Mouse (Mus musculus) CD4-positive helper T cell, adult 2 months (primary cell): ENCODE results near the gene Arid2.

Source experiments
- DNase-seq: peaks from one replicate; pipeline ENCODE4 v3.0.0-alpha.2; 2012; ENCODE audit warnings: low read depth, missing footprints, low spot score

The Arid2 gene

DNA sequence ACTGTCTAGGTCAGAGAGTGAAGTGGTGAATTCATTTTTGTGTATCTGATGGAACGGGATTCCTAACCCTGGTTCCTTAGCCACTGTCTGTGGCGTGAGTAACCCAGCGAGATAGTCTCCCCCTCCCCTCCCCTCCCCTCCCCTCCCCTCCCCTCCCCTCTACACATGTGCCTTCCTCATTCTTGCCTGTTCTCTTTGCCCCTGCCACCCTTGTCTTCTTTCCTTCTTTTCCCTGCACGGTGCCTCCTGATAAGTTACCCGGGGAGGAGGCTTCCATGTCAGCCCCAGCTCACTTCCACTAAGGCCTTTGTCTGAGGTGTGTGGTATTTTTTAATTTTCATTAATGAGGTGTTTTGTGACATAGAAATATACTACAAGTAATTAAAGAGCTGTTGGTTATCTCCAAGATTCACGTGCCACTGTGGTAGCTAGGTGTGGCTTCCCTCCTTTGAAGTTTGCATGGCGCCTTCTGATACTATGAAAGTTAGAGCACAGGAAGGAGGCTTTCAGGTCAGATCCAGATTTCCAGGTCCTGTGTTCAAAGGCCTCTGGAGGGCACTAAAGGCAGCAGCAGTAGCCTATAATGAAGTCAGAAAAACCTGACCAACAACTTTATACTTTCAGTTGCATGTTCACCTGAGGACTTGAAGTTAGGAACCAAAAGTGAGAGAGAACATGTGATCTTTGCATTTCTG, 57.4 kb downstream of the Arid2 start:
- peak; percentile 49 for DNase-seq

DNA sequence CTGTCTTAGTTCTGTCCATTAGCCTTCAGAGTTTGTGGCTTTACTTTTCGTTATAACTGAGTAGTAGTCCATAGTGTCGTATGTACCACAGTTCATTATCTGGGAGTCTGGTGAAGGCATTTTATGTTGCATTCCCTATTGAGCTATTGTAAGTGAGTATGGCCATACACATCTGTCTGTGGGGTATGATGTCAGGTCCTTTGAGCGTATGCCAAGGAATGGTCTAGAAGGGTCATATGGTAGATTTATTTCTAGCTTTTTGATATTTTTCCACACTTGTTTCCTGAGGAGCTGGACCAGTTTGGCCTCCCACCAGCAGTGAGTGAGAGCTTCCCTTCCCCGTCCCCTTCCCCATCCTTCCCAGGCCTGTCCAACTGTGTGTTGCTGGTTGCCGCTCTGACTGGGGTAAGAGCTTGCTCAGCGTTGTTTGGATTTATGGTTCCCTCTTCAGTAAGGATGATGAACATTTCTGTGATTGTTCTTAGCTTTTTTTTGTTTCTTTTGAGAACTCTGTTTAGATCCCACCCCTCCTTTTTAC, 58.1 kb downstream of the Arid2 start:
- DNase-seq: no peak

DNA sequence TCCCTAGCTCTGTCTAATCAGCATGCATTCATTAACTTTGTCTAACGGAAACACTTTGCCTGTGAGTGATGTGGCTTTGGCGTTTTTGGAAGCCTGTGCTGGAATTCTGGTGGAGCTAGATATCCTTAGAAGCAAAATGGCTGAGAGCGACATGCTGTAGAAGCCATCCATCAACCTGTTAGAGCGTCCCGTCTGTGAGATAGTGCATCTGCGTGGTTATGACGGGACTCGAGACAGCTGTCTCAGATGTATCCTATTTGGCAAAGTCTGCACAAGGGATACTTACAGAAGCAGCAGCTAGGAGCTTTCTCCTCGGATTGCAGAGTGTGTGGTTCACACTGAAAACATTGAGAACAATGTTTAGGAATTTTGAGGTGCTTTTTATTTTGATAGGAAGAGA, 64.1 kb downstream of the Arid2 start:
- no peak for DNase-seq

DNA sequence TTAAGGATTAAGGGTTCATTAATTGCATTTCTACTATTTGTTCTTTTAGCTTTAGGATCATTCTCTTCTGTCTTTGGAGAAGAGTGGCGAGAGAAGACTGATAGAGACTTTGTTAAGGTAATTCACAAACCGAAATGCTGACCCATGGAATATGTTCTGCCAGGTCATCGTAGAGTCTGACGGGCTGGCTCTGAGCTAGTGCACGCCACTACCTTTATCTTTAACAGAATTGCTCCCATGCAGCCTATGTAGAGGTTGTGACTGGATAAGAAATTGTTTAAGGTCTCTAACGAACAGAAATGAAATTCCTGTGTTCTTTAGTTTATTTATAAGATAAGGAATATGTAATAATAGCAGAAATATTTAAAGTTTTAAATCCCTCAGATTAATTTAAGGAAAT, 71.6 kb downstream of the Arid2 start:
- DNase-seq: no peak

DNA sequence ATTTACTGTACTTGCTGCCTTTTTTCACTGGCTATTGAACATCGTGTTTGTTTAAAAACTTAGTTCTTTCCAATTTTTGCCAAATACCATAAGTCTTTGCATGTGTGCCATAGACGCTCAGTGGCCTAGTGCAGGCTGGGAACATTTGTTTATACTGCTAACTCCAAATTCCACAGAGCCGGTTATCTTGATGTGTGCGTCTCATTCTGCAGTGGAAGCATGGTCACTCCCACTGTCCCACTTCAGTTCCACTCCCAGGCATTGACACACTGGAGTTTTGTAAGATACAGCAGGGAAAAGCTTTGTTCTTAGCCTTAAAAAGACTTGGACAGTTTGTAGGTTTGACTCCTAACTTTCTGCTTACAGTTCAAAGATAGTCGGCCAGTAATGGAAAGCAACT, 73.3 kb downstream of the Arid2 start:
- DNase-seq: no peak

DNA sequence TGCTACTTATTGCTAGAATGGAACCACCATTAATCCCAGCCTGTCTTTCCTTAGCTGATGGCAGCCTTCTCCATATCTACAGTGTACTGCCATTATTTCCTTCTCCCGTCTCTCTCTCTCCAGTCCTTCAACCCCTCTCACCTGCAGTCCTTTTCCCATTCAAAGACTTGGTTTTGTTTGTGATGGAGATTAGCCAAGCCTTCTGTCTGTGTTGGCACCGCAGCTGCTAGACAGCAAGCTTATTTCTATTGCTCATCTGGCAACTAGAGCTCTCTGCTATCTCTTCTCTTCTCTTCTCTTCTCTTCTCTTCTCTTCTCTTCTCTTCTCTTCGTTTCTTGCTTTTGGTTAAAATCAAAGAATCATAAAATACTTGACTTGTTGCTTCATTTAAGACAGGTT, 78.0 kb downstream of the Arid2 start:
- DNase-seq: no peak

DNA sequence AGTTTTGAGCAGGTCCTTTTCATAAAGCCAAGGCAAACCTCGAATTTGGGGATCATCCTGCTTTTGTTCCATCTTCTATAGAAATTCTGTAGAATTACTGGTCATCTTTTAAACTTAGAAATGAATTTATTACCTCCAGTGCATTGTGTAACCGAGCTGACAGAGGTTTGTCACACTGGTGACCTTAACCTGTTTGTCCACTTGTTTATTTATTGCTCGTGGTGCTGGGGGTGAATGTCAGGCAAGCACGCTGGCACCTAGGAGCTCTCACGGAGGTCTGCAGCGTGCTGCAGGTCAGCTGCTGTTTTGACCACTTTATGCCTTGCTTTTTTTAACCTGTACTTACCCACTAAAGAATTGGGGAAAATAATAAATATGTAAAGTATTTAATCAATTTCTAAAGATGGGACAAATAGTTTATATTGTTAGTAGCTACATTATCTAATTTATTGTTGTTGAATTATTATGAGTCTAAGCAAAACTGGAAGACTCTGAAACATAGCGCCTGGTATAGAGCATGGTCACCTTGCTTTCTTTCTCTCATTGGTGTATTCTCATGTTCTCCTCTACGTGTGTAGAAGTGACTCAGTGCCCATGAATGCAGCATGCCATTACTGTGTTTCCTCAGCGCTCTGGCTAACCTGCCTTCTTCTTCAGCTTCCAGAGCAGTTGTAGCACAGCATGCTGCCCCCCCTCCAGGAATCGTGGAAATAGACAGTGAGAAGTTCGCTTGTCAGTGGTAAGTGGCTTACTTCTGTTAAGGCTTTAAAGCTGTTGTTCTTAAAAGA, 79.1 kb downstream of the Arid2 start:
- DNase-seq: no peak

DNA sequence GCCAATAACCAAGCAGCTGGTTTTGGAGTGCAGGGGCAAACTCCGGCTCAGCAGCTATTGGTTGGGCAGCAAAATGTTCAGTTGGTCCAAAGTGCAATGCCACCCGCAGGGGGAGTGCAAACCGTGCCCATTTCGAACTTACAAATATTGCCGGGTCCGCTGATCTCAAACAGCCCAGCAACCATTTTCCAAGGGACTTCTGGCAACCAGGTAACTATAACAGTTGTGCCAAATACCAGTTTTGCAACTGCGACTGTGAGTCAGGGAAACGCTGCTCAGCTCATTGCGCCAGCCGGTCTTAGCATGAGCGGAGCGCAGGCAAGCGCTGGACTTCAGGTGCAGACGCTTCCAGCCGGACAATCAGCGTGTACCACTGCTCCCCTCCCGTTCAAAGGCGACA, 84.0 kb downstream of the Arid2 start:
- DNase-seq: no peak

DNA sequence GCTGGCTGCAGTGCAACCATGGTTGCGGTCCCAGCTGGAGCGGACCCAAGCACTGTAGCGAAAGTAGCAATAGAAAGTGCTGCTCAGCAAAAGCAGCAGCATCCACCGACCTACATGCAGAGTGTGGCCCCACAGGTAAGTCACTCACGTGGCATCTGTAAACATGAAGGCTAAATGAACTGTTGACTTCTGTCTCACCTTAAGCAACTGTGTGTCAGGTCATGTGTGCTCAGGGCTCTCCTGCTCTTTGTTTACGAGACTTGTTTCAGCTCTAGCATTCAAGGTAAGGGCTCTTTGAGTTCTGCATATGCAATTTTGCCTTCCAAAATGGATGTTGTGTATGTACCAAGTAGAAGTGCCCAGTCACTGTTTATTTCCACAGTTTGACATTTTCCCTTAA, 85.3 kb downstream of the Arid2 start:
- no peak for DNase-seq

DNA sequence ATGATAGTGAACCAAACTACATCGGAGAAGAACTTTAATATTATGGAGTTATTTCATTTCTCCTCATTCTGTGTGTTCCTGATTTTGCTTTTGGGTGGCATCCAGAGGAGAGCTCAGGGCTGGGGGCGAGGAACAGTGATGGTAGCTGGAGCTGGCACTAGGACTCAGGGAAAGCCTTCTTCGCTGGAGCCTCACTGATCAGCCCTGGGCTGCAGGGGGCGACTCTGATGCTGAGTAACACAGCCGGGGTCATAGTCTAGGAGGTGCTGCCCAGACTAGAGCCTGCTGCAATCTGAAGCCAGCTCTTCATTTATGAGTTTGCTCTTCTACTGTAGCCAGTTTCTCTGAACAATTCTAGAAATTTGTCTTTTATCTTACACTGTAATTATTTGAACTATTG, 85.8 kb downstream of the Arid2 start:
- no peak for DNase-seq

DNA sequence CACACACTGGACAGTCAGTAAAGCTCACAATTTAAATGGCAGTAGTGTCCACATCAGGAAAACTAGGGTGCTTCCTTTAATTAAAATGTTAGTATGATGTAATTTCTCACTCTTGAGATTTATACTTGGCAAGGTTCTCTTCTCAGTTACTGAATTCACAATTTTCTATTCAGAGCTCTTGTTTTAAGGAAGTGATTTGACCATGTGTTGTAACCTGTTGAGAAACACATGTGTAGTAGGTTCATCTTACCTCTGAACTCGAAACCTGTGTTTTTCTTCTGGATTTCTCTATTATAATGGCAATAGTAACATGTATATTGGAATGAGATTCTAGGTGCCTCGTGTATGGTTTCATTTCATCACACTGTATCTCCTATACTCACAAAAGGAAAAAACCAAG, 88.9 kb downstream of the Arid2 start:
- no peak for DNase-seq

DNA sequence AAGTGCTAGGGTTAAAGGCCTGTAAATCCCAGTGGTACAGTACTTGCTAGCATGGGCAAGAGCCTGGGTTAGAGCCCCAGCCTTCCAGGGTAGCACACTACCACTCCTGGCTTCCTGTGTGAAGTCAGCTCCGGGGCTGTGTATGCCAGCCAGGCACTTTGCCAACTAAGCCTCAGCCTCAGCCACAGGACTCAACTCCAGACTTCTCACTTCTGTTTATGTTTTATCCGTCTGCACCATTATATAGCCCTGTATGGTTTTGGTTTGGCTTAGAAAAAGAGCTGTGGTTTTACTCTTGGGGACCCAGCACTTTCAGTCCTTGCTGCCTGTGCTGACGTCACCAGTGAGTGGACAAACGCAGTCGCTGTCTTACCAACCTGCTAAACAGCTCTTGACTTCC, 89.9 kb downstream of the Arid2 start:
- no peak for DNase-seq

DNA sequence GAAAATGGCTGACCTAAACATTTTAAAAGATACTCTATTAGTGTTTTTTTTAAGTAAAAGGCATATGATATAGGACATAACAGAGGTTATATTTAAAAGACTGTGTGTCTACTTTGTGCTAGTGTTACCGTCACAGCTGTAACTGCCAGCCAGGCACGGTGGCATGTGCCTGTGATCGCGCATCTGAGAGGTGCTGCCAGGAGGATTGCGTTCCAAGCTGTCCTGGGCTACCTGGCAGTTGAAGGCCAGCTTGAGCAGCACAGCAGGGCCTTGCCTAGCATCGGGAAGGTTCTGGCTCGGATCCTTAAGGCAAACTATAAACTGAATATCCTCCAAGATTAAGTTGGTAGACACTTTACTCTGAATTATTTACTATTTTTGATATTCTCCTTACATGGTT, 90.4 kb downstream of the Arid2 start:
- no peak for DNase-seq

DNA sequence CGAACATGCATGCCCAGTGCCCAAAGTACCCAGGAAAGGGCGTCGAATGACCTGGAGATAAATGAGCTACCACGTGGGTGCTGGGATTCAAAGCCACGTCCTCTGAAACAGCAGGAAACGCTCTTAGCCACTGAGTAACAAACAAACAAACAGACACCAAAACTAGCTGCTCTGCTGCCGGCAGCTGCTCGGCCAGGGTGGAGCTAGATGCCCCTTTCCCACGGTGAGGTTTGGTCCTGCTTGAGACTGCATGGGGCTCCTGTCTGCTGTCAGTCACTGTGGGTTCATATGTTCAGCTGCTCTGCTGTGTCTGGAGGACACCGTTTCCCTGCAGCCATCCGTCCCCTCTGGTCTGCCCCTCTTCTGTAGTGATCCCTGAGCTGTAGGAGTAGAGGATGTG, 94.9 kb downstream of the Arid2 start:
- no peak for DNase-seq

DNA sequence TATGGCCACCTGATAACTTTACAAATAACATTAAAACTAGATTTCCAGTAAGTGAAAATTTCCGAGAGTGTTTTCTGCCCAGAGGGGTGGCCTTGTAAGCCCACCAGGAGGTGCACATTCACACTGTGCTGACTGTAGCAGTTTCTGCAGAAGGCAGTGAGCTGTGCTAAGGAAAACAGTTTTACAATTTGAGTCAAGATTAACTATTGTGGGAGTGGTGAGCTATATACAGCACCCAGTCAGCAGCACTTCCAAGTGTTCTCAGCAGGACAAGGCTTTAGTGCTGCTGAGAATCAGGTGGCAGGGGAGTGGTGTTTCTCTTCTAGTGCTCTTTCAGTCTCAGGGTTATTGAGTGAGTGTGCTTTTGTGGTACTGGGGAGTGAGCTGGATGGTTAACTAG, 101.2 kb downstream of the Arid2 start:
- no peak for DNase-seq

DNA sequence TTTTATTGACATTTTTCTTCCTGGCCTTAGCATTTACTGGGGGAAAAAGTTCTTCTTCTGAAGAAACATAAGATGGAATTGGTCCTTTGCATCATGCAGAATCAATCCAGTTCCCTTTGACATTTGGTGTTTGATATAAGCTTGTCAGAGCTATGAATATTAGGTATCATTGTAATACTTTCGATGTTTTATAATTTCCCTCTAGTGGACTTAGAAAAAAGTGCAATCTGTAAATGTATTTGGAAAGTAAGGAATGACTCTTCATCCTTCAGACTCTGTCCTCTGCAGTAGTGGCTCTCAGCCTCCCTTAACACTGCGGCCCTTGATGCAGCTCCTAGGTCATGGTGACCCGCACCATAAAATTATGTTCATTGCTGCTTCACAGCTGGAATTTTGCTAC, 105.6 kb downstream of the Arid2 start:
- no peak for DNase-seq

DNA sequence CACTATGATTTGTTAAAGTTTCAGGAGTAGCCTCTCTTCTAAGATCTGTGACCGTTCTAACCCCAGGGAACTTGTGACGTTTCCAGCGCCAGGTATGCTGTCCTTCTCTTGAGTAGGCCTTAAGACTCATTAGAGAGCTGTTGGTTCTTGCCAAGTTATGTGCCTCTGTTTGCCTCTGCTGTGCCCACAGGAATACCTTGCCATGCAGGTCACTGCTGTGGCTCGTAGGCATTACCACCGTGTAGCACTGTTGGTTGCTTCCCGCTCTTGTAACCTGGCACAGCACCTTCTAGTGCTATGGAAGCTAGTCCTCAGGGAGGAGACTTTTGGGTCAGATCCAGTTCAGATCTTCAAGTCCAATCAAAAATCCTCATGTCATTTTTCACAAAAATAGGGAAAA, 107.8 kb downstream of the Arid2 start:
- DNase-seq: no peak

DNA sequence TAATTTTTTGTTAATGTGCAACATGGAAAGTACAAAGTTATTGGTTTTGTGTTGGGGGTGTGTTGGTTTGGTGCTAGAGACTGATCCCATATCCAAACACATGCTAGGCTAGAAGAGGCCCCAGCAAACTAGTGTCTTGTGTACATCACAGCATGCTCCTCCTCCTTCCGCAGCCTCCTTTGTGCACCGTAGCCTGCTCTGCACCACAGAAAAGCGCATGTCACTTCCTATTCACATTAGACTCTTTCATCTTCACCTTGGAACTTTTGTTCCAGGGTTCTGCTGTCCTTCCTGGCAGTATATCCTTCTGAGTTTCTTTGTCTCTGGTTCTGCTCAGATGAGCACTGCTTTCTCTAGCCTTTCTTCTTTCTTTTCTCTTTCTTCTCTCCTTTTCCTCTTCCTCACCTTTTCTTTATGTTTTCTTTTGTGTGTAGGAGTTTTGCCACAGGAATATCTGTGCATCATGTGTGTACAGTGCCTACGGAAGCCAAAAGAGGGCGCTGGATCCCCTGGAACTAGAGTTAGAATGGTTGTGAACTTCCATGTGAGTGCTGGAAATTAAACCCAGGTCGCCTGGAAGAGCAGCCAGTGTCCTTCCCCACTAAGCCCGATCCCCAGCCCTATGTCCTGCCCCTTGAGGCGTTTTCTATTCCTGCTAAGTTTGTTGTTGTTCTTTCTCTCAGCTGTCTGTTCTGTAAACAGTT, 109.5 kb downstream of the Arid2 start:
- no peak for DNase-seq

DNA sequence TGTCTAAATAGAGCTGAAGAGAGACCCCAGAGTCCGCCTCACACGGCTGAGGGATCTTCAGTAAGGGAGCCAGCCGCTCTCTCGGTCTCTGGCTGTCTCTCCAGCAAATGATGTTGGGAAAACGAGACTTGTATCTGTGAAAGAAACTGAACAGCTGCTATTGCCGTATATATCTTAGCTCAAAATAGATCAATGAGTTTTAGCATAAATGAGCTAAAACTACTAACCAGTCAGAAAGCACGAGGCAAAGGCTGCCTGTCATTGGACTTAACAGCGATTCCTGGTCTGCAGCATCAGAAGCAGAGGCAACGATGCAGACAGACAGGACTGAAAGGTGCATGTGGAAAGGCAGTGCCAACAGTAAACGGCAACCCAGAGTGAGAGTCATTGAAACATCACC, 111.0 kb downstream of the Arid2 start:
- no peak for DNase-seq

DNA sequence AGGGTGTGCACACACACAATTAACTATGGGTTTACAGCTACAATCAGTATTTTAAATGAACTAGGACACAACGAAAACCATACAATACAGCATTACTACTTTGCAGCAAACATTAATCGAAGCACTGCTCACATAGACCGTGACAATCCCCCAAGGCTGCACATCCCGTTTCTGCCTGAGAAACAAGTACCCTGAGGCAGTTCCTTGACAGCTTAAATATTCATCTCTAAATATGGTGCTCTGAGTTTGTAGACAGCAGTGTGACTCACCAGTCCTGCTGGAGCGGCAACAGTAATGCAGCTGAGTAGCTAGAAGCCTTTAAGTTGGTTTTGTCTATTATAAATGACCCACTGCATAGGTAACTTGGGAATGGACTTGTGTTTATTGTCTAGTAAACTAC, 118.2 kb downstream of the Arid2 start:
- no peak for DNase-seq

DNA sequence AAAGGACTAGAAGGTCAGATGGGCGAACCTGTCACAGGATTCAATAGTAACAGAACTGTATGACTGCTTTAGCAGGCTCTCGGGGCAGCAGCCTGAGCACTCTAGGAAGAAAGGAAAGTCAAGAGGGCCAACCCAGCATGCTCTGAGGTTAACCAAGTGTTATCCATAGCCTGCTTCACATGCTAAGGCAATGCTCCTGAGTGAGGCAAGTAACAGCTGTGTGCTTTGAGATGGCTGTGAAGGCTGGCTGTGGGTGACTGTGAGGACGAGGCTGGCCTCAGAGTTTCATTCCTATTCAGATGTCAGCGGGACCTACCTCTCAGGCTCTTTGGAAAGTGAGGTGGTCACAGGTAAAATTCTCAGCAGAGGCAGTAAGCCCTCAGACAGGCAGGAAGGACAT, 118.9 kb downstream of the Arid2 start:
- DNase-seq: no peak

DNA sequence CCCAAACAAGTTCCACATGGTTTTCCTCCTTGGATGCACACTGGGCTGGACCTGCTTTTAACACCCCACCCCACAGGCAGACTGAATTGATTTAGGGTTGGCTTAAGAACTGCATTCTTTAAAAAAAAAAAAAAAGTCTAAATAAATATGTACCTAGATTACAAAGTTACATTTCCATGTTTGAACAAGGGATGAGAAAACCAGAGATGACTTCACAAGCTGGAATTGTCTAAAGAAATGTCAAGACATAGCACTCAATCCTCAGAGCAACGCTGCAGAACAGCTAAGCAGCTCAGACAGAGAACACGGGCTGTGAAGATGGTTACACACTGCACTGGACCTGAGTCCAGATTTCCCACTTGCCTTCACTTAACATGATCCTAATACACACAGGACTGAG, 119.8 kb downstream of the Arid2 start:
- DNase-seq: no peak

DNA sequence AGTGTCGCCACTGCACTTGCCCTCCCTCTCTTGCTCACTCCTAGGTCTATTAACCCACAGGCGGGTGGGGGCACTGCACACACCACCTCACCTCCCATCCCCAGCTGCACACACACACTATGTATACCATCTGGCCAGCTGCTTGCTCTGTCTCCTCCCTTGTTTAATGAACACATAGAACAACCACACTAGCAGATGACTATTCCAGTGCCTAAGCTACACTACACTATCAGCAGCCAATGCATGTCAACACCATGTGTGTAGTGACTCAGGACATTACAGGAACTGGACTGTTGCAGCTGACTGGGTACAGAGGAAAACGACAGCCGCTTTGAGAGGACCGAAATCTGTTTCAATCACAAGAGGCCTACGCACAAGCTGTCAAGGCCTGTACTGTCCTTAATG, 121.4 kb downstream of the Arid2 start:
- no peak for DNase-seq
